Mouse (Mus musculus) neural tube, embryonic 11.5 days (tissue): Measurements from ENCODE around the gene Osbpl3. TPM values are rescaled to one million over a fixed set of nuclear protein-coding genes. Genes with fewer than 3 reads are reported as not detected.

Experiments used
- ATAC-seq: fragments of 200-750 bp; cut with Nextera tagmentation; 2 replicates; pipeline ENCODE4 v1.8.0; 2017; ENCODE audit warnings: moderate number of reproducible peaks, mild to moderate bottlenecking, moderate TSS enrichment, moderate library complexity; ENCODE audit not compliant: insufficient read depth, low FRiP score, low TSS enrichment
- DNase-seq: peaks from one replicate; pipeline ENCODE4 v3.0.0-alpha.2; 2015; ENCODE audit warnings: low spot score
- H3K27ac ChIP-seq: fragments of 300-500 bp; sonication (generic); 2 replicates; pipeline ENCODE4 v1.5.1; 2014; ENCODE audit warnings: low read depth, mild to moderate bottlenecking, low read length
- H3K27me3 ChIP-seq: fragments of 300-500 bp; sonication (generic); 2 replicates; pipeline ENCODE4 v1.6.1; 2014; ENCODE audit warnings: mild to moderate bottlenecking, low read length, mixed read lengths; ENCODE audit not compliant: control insufficient read depth, insufficient read depth
- H3K36me3 ChIP-seq: fragments of 300-500 bp; sonication (generic); 2 replicates; pipeline ENCODE4 v1.6.1; 2014; ENCODE audit warnings: mild to moderate bottlenecking, low read length, moderate library complexity, mixed read lengths; ENCODE audit not compliant: control insufficient read depth, insufficient read depth
- H3K4me1 ChIP-seq: fragments of 300-500 bp; sonication (generic); 2 replicates; pipeline ENCODE4 v1.6.1; 2014; ENCODE audit warnings: low read length, mixed read lengths; ENCODE audit not compliant: control insufficient read depth, insufficient read depth
- H3K4me2 ChIP-seq: fragments of 300-500 bp; sonication (generic); 2 replicates; pipeline ENCODE4 v1.6.1; 2014; ENCODE audit warnings: low read depth, mild to moderate bottlenecking, moderate library complexity
- H3K4me3 ChIP-seq: fragments of 300-500 bp; sonication (generic); 2 replicates; pipeline ENCODE4 v1.5.1; 2014; ENCODE audit warnings: low read depth, low read length
- H3K9ac ChIP-seq: fragments of 300-500 bp; sonication (generic); 2 replicates; pipeline ENCODE4 v1.6.1; 2014; ENCODE audit warnings: mild to moderate bottlenecking, low read length
- H3K9me3 ChIP-seq: fragments of 300-500 bp; sonication (generic); 2 replicates; pipeline ENCODE4 v1.6.1; 2016; ENCODE audit warnings: low read length; ENCODE audit not compliant: control insufficient read depth
- WGBS: fragments of 180-500 bp; shearing (Covaris S2); extraction: QIAGEN DNeasy Blood & Tissue Kit; methylation state at CpG from one replicate; pipeline ENCODE4 v1.1.7; 2014; 5-methylcytosine and 5-hydroxymethylcytosine counted together
- polyA plus RNA-seq: library from polyadenylated mRNA; unstranded; fragments of >200 nt; fragmentation: Nextera tagmentation; extraction: Ambion mirVana; gene quantifications from 2 replicates; pipeline ENCODE4 v1.2.1, GENCODE M21; 2014

Gene Osbpl3
- 5.0 and 6.5 TPM in 2 replicates for polyA plus RNA-seq

GRCm38 (mm10) chr6:50455829-50456469, at the start of gene Osbpl3:
TSS of gene Osbpl3 (minus strand) at chr6:50456201.
- WGBS: under 1% methylated on average over 45 of the region's 45 CpGs
- ATAC-seq: peak; percentile 94
- H3K27ac ChIP-seq: peak within 1 kb of the TSS; percentile 17; the same call in 1 of the 2 replicates
- H3K36me3 ChIP-seq: no peaks in the 10 kb centered on the region
- H3K4me2 ChIP-seq: peak within 1 kb of the TSS; percentile 94
- no peaks in the 10 kb centered on the region for H3K27me3 ChIP-seq
- H3K9ac ChIP-seq: peak within 1 kb of the TSS; percentile 65
- H3K9me3 ChIP-seq: no peaks in the 10 kb centered on the region
- peaks cover 7% of the 10 kb centered on the region; the same call in 1 of the 2 replicates for H3K4me1 ChIP-seq
- peak within 1 kb of the TSS; percentile 60 for H3K4me3 ChIP-seq
- peak; percentile 93 for DNase-seq

DNA sequence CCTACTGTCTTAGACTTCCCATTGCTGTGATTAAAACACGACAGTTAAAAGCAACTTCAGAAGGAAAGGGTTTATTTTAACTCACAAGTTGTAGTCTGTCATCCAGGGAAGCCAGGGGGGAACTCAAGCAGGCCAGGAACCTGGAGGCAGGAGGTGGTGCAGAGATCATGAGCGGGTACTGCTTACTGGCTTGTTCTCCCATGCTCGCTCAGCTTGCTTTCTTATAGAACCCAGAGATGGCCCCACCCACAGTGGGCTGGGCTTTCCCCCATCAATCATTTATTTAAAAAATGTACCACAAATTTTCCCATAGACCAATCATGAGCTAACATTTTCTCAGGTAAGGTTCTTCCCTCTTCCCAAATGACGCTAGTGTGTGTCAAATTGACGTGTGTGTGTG, 49.5 kb upstream of the Osbpl3 start:
- H3K27me3 ChIP-seq: no peaks in the 10 kb centered on the region
- WGBS: 93% methylated on average over 5 of the region's 5 CpGs
- H3K4me2 ChIP-seq: no peak overlapping the region
- no peak overlapping the region for H3K9ac ChIP-seq
- DNase-seq: no peak
- H3K4me3 ChIP-seq: no peak overlapping the region
- H3K36me3 ChIP-seq: no peaks in the 10 kb centered on the region
- H3K4me1 ChIP-seq: no peaks in the 10 kb centered on the region
- H3K27ac ChIP-seq: no peak overlapping the region
- H3K9me3 ChIP-seq: no peaks in the 10 kb centered on the region
- ATAC-seq: no peak

DNA sequence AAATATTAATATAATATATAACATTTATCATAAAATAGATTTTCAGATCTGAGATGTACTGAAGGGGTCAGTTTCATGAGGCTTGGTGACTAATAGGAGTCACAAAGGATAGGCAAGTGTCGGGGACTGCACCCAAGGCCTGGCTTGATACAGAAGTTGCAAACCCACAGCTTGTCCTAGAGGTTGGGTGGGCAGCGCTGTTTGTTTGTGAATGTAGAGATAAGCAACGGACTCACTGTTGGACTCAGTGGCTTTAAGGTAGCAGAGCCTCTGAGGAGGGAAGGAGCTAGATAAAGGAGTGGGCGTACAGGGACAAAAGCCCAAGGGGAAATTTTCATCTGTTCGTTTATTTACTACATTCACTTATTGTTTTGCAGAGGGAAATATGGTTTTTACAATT, 48.7 kb upstream of the Osbpl3 start:
- H3K9me3 ChIP-seq: no peaks in the 10 kb centered on the region
- no peak overlapping the region for H3K9ac ChIP-seq
- H3K27ac ChIP-seq: no peak overlapping the region; the same call in 1 of the 2 replicates
- H3K4me3 ChIP-seq: no peak overlapping the region
- H3K27me3 ChIP-seq: no peaks in the 10 kb centered on the region
- no peak for ATAC-seq
- 89% methylated on average over 5 of the region's 5 CpGs for WGBS
- DNase-seq: no peak
- no peaks in the 10 kb centered on the region for H3K36me3 ChIP-seq
- no peaks in the 10 kb centered on the region for H3K4me1 ChIP-seq
- H3K4me2 ChIP-seq: no peak overlapping the region

GRCm38 (mm10) chr6:50503779-50504178, 47.8 kb upstream of the Osbpl3 start:
- 59% methylated on average over 8 of the region's 8 CpGs for WGBS
- ATAC-seq (no peak), DNase-seq (no peak)
- Histone ChIP-seq H3K4me2 (no peak overlapping the region), H3K27me3 (no peaks in the 10 kb centered on the region), H3K36me3 (no peaks in the 10 kb centered on the region), H3K4me1 (no peaks in the 10 kb centered on the region), H3K4me3 (no peak overlapping the region), H3K9ac (no peak overlapping the region), H3K9me3 (no peaks in the 10 kb centered on the region), H3K27ac (no peak overlapping the region)

DNA sequence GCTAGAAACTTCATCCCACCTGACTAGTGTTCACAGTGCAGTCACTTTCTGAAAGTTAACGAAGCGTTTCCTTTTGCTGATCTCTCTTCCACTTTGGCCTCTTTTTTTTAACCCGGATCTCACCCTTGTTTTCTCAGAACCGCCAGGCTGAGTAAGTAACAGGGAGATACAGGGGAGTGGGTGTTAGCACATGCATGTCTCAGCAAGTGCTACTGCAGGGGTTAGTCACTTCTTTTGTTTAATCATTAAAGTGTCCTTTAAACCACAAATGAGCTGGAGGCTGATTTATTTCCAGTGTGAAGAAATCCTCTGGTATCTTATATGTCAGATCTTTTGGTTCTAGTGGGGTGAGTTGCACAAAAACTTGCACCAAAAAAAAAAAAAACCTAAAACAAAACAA, 47.0 kb upstream of the Osbpl3 start:
- Histone ChIP-seq H3K27me3 (no peaks in the 10 kb centered on the region), H3K9me3 (no peaks in the 10 kb centered on the region), H3K4me3 (no peak overlapping the region), H3K4me1 (no peaks in the 10 kb centered on the region), H3K9ac (no peak overlapping the region), H3K4me2 (no peak overlapping the region), H3K36me3 (no peaks in the 10 kb centered on the region), H3K27ac (no peak overlapping the region)
- ATAC-seq (no peak), DNase-seq (no peak)
- 84% methylated on average over 4 of the region's 4 CpGs for WGBS

DNA sequence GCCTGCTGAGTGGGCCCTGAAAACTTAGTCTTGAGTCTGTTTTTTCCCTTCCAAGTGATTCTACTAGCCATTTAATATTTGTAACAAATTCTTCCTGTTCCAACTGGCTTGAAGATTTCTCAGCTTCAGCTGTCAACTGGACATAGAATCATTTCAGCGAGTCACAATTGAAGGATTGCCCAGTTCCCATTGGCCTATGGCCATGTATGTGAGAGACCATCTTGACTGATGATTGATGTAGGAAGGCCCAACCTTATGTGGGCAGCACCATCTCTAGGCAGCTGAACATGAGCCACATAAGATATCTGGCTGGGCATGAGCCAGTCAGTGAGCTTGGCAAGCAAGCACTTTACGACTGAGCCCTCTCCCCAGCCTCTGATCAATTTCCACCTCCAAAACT, 42.3 kb upstream of the Osbpl3 start:
- Histone ChIP-seq H3K9ac (no peak overlapping the region), H3K4me2 (no peak overlapping the region), H3K4me3 (no peak overlapping the region), H3K36me3 (no peaks in the 10 kb centered on the region), H3K27me3 (no peaks in the 10 kb centered on the region), H3K27ac (no peak overlapping the region), H3K9me3 (no peaks in the 10 kb centered on the region), H3K4me1 (no peaks in the 10 kb centered on the region)
- no peak for ATAC-seq
- WGBS: 89% methylated on average over 2 of the region's 2 CpGs
- no peak for DNase-seq

GRCm38 (mm10) chr6:50490519-50490918, 34.5 kb upstream of the Osbpl3 start:
- H3K36me3 ChIP-seq: no peaks in the 10 kb centered on the region
- 90% methylated on average over 2 of the region's 2 CpGs for WGBS
- H3K4me1 ChIP-seq: no peaks in the 10 kb centered on the region
- DNase-seq (no peak), ATAC-seq (no peak)
- no peak overlapping the region for H3K27ac ChIP-seq
- H3K27me3 ChIP-seq: no peaks in the 10 kb centered on the region
- no peak overlapping the region for H3K4me2 ChIP-seq
- no peak overlapping the region for H3K9ac ChIP-seq
- H3K9me3 ChIP-seq: no peaks in the 10 kb centered on the region
- H3K4me3 ChIP-seq: no peak overlapping the region

- Histone ChIP-seq H3K4me3 (no peak overlapping the region), H3K4me1 (no peaks in the 10 kb centered on the region), H3K9ac (no peak overlapping the region), H3K4me2 (no peak overlapping the region), H3K27ac (no peak overlapping the region), H3K36me3 (no peaks in the 10 kb centered on the region), H3K27me3 (no peaks in the 10 kb centered on the region), H3K9me3 (no peaks in the 10 kb centered on the region)
- ATAC-seq (no peak), DNase-seq (no peak)
- WGBS: 65% methylated on average over 9 of the region's 9 CpGs
Observed at GRCm38 (mm10) chr6:50489380-50489779, 33.4 kb upstream of the Osbpl3 start.
